Mouse (Mus musculus) liver, embryonic 14.5 days (tissue): ENCODE data around the gene Paqr7.

Source experiments
- CTCF ChIP-seq: IDR thresholded peaks from 2 replicates; pipeline ENCODE4 v1.5.1; 2016; ENCODE audit warnings: antibody characterized with exemption, low read depth, control low read depth
- EP300 ChIP-seq: IDR thresholded peaks from 2 replicates; pipeline ENCODE4 v1.6.1; 2016; ENCODE audit warnings: antibody characterized with exemption, low read depth

DNA sequence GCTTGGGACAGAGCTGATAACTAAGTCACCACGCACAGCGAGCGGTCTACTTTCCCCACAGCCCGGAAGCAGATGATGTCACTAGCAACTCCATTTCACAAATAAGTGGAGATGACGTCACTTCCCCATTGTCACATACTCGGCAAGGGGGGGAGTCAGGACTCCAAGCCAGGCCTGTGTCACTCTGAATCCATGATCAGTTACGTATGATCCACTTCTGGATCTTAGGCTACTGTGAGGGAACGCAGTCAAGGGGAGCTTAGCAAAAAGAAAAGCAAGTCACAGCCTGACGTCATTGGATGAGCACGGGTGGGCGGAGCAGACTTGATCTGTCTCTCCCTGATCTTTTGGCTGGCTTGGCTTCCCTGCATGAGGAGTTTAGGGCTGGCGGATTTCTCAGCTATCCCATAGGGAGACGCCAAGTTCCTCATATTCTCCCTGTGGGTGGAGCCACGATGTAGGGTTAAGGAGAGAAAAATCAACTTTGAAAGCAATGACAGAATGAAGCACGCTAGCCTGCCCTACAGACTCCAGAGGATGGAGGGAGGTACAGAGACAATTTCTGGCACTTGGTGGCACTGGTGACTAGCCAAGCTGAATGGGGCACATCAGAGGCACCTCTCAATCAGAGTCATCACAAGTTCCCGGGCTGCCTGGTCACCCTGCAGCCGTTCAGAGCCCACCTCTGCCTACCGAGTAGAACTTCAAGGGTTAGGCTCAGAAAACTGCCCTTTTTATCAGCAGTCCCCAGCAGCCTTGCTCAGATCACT lies 51.9 kb downstream of the Paqr7 start:
- no peak for TF ChIP-seq CTCF
- TF ChIP-seq EP300: no peak
